Mouse (Mus musculus) v-Abl transformed pro-B cells (cell line): ENCODE measurements at regions not wholly inside any gene's neighbourhood (a gene's known extent, or its start where the extent isn't known, plus 50 kb on each side); places are given as distances from the start of the nearest gene placed in this dataset.

Experiments used
- in situ Hi-C, 2 experiments: fragments of 400-800 bp; cut with MboI; formaldehyde crosslinking; loops; one replicate each; pipeline ENCODE4 v1.15.1; 2025; ENCODE audit not compliant: unreplicated experiment in 2 of 2

- in situ Hi-C loops, result no loop called here
These were observed 287.4 kb upstream of the Gpc5 start for GRCm38 (mm10) chr14:114804643-114805042.

- in situ Hi-C loops, result no loop called here
These were observed 283.4 kb upstream of the Gpc5 start for GRCm38 (mm10) chr14:114808621-114809020.

- in situ Hi-C loops, result no loop called here
These were observed 271.3 kb upstream of the Gpc5 start for GRCm38 (mm10) chr14:114820677-114821076.

GRCm38 (mm10) chr14:114821098-114821594, 270.9 kb upstream of the Gpc5 start:
- in situ Hi-C loops, result no loop called here

GRCm38 (mm10) chr14:114821672-114822071, 270.3 kb upstream of the Gpc5 start:
- in situ Hi-C loops, result no loop called here

GRCm38 (mm10) chr14:114826662-114827321, 265.2 kb upstream of the Gpc5 start:
- in situ Hi-C loops, result no loop called here

GRCm38 (mm10) chr14:114829310-114829709, 262.7 kb upstream of the Gpc5 start:
- in situ Hi-C loops, result no loop called here

- in situ Hi-C loops, result no loop called here
These were observed 259.0 kb upstream of the Gpc5 start for GRCm38 (mm10) chr14:114832987-114833386.

GRCm38 (mm10) chr14:114836723-114837349, 255.2 kb upstream of the Gpc5 start:
- in situ Hi-C loops, result no loop called here

- in situ Hi-C loops, result no loop called here
These were observed 254.3 kb upstream of the Gpc5 start for GRCm38 (mm10) chr14:114837652-114838276.

- in situ Hi-C loops, result no loop called here
These were observed 252.6 kb upstream of the Gpc5 start for GRCm38 (mm10) chr14:114839340-114839903.

GRCm38 (mm10) chr14:114840766-114841165, 251.2 kb upstream of the Gpc5 start:
- in situ Hi-C loops, result no loop called here

GRCm38 (mm10) chr14:114841552-114841951, 250.5 kb upstream of the Gpc5 start:
- in situ Hi-C loops, result no loop called here

- in situ Hi-C loops, result no loop called here
These were observed 249.7 kb upstream of the Gpc5 start for GRCm38 (mm10) chr14:114842327-114842726.

GRCm38 (mm10) chr14:114843105-114843743, 248.8 kb upstream of the Gpc5 start:
- in situ Hi-C loops, result no loop called here

- in situ Hi-C loops, result loop anchor here (10.0 to 25.0 kb wide), 6 partner anchors 120 to 958 kb away; no protein-coding TSS in a partner anchor
These were observed 237.5 kb upstream of the Gpc5 start for GRCm38 (mm10) chr14:114854324-114855054.

GRCm38 (mm10) chr14:114855055-114855740, 236.8 kb upstream of the Gpc5 start:
- in situ Hi-C loops, result loop anchor here (10.0 to 25.0 kb wide), 6 partner anchors 120 to 957 kb away; no protein-coding TSS in a partner anchor

- in situ Hi-C loops, result loop anchor here (10.0 to 25.0 kb wide), 6 partner anchors 119 to 957 kb away; no protein-coding TSS in a partner anchor
These were observed 236.3 kb upstream of the Gpc5 start for GRCm38 (mm10) chr14:114855746-114856145.
